Mouse (Mus musculus): ENCODE data around the gene Adam1a. TPM values are rescaled to one million over a fixed set of nuclear protein-coding genes. Genes with fewer than 3 reads are reported as not detected.
A peak's percentile ranks its signal among the peaks of the same experiment; 100 is the strongest.
"Not testable (repeated sequence)": the region's sequence is repeated elsewhere in the genome, so short reads cannot be mapped to it uniquely, and the experiment has no call there.

Adam1a gene
- total RNA-seq, 2 experiments from 2014 or later: 1.8 to 1.9 TPM

- DNase-seq: no peak
- intact Hi-C loops (cut with DNase I): no loop called here
Observed at GRCm38 (mm10) chr5:121566035-121566681, 20.9 kb upstream of the Adam1a start.

DNA sequence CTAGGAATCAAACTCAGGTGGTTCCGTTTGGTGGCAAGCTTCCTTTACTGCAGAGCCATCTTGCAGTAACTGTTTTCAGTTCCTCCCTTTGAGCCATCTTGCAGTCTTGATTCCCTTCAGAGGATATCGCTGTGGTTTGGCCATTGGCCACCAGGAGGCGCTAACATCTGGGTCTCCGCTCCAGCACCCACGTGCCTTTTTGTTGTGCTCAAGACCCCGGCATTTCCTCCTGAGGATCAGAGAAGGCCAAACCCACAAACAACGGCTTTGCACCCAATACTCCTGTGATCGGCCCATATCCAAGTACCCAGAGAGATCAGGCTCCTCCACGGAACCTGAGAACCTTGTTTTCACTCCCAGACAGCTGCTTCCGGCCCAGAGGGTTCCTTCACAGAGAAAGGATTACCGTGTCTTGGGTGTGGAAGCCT lies 19.2 kb upstream of the Adam1a start:
- DNase-seq: peak; percentile 88 to 93
- intact Hi-C loops (cut with DNase I): loop anchor here (1.0 to 2.0 kb wide), 2 partner anchors 18 to 38 kb away; no protein-coding TSS in a partner anchor

GRCm38 (mm10) chr5:121562436-121562835 lies 17.2 kb upstream of the Adam1a start:
- DNase-seq: no peak
- intact Hi-C loops (cut with DNase I): no loop called here

GRCm38 (mm10) chr5:121549196-121549595 lies 3.9 kb upstream of the Adam1a start:
- no peak for DNase-seq
- intact Hi-C loops (cut with DNase I): no loop called here

DNA sequence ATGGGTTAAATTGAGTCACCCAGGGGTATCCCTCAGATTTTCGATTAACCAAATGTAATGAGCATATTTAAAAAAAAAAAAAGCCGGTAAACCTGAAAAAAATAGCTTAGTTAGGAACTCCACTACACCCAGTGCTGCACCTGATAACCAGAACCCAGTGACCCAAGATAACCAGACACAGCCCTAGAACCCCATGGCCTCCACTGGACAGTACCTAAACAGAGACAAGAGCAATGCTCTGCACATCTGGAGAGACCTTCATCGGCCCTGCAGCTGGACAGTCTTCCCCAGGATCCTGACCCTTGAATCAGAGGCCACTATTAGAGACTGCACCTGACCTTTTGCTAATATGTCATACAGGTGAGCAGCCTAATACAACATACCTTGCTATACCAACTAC lies 1.8 kb upstream of the Adam1a start:
- no peak for DNase-seq
- intact Hi-C loops (cut with DNase I): loop anchor here (2.0 kb wide), 1 partner anchor 56 kb away; no protein-coding TSS in a partner anchor

DNA sequence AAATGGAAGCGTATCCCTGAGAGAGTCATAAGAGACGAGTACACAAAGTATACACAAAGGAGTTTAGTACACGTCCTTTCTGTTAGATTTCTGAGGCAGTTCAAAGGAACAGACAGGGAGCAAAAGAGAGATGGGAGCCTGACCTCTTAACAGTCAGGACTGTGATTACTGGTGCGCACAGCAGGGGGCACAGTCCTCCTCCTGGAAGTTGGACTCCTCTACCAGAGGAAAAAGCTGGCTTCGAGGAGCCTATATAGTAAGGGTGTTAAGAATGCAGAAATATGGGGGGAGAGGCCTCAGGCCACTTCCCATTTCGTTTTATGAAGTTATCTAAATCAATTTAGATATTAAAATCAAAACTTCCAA lies 1.2 kb upstream of the Adam1a start:
- intact Hi-C loops (cut with DNase I): loop anchor here (2.0 kb wide), 1 partner anchor 56 kb away; no protein-coding TSS in a partner anchor
- DNase-seq: peak; percentile 35 to 44

GRCm38 (mm10) chr5:121545793-121546529 lies 679 bp upstream of the Adam1a start, which contains the start of gene Mapkapk5:
Gene Mapkapk5, minus strand, starts transcription at chr5:121545905.
- intact Hi-C loops (cut with DNase I): loop anchor here (2.0 kb wide), 1 partner anchor 57 kb away; no protein-coding TSS in a partner anchor
- peak; percentile 99 to 100 for DNase-seq

DNA sequence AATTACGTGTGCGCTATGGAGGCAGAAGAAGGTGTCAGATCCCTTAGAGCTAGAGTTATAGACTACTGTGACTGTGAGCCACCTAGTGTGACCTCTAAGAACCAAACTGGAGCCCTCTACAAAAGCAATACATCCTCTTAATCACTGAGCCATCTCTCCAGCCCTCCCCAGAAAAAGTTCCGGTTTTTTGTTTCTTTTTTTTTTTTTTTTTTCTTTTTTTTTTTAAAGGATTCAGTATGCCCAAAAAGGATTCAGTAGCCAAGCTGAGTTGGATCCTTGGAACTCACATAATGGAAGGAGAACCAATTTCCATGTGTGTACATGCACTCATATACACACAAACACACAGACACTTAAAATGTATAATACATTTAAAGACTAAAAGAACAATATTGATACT lies 1.9 kb downstream of the Adam1a start:
- intact Hi-C loops (cut with DNase I): loop anchor here (5.0 kb wide), 1 partner anchor 91 kb away; the partner anchor contains the start of genes Erp29 and Tmem116
- DNase-seq: no peak

GRCm38 (mm10) chr5:121541235-121541634 lies 4.0 kb downstream of the Adam1a start:
- DNase-seq: no peak
- intact Hi-C loops (cut with DNase I): loop anchor here (5.0 kb wide), 1 partner anchor 89 kb away; the partner anchor contains the start of genes Erp29 and Tmem116

GRCm38 (mm10) chr5:121540066-121540465 lies 5.2 kb downstream of the Adam1a start:
- no peak for DNase-seq
- intact Hi-C loops (cut with DNase I): loop anchor here (5.0 kb wide), 1 partner anchor 88 kb away; the partner anchor contains the start of genes Erp29 and Tmem116

DNA sequence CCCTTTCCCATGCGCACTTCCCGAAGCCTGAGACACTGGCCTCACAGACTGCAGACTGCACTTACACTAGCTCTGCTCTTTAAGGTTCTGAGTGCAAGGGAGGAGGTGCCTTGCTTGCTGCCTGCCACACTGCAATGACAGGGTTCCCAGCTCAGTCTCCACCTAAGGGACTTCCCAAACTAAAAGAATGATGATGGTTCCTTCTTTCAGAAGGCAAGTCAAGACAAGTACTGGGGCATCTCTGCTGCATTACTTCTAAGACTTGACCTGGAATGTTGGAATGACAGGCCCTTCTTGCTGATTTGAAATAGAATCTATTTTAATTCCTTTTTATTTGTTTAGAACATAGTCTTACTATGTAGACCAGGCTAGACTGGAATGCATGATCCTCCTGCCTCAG lies 7.7 kb downstream of the Adam1a start:
- intact Hi-C loops (cut with DNase I): no loop called here
- DNase-seq: no peak

DNA sequence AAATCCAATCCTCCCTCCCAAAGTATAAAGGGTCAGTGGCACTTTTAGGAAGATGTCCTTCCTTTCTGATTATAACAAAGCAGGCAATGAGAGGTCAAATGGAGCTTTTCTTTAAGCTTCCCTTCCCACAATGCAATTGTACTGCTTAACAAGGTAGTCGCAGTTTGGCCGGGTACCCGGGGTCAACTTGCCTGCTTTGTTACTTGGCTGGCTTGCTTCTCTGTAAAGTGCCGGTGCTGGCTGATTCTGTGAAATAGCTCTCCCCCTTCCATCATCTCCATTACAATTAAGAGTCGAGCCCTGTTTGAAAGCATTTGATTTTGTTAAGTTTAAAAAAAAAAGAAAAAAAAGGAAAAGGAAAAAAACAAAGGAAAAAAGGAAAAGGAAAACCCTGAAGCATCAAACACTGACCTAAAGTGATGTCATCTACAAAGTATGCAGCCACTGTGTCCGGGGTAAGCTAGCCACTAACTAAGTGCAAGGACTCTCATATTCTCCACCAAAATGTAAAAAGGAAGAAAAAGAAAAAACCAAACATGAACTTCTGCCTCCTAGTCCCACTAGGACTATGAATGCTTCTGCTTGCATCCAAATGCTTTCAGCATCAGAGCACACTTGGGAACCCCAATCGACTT lies 8.2 kb downstream of the Adam1a start:
- DNase-seq: no peak
- intact Hi-C loops (cut with DNase I): no loop called here

DNA sequence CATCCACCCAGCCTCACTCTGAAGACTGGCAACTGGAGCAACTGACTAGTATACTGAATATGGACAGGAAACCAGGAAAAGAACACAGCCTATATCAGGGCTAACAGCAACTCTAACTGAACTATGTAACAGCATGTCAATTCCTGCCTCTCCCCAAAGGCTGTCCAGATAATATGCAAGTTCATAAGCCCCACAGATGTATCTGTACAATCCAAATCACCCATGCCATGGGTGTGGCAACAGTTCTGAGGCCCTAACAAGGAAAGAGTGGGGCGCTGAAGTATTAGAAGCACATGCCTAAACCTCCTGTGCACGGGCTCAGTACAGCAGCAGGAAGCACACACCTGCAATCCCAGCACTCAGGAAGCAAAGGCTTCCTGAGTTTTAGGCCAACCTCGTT lies 10.2 kb downstream of the Adam1a start:
- no peak for DNase-seq
- intact Hi-C loops (cut with DNase I): no loop called here

DNA sequence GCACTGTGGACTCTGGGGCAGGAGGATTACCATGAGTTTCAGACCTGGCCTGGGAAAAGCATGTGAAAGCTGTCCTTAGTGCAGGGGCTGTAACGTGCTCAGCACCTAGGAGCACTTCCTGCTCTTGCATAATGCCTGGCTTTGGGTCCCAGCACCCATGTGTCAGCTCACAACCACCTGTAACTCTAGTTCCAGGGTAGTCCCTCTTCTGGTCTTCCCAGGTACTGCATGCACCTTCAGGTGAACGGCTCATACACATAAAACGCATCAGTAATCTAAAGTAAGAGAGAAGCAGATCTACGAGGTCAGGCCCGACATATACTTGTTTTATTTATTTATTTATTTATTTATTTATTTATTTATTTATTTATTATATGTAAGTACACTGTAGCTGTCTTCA lies 10.8 kb downstream of the Adam1a start:
- no peak for DNase-seq
- intact Hi-C loops (cut with DNase I): no loop called here

DNA sequence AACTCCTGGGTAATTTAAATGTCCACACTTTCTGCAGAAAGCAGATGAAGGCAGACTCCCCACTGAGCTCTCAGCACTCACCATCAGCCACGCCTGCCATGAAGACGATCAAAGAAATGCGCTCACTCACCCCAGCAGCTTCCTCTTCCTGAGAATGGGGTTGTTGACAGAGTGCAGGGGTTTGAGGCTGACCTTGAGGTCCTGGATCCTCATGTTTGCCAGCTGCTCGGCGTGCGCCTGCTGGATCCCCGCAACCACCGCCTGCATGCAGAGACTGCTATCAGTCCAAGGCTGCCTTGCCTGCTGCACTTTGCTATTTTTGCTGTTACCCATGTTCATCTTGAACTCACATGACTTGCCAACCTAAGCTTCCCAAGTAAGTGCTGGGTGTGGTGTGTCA lies 18.3 kb downstream of the Adam1a start:
- DNase-seq: no peak
- intact Hi-C loops (cut with DNase I): no loop called here

- no peak for DNase-seq
- intact Hi-C loops (cut with DNase I): no loop called here
Observed at GRCm38 (mm10) chr5:121526526-121526925, 18.8 kb downstream of the Adam1a start.

- intact Hi-C loops (cut with DNase I): no loop called here
- DNase-seq: peak in 1 of 2 experiments; percentile 12
Observed at GRCm38 (mm10) chr5:121525774-121526450, 19.4 kb downstream of the Adam1a start.

GRCm38 (mm10) chr5:121519758-121520157 lies 25.5 kb downstream of the Adam1a start:
- intact Hi-C loops (cut with DNase I); DNase-seq: not testable (repeated sequence)

DNA sequence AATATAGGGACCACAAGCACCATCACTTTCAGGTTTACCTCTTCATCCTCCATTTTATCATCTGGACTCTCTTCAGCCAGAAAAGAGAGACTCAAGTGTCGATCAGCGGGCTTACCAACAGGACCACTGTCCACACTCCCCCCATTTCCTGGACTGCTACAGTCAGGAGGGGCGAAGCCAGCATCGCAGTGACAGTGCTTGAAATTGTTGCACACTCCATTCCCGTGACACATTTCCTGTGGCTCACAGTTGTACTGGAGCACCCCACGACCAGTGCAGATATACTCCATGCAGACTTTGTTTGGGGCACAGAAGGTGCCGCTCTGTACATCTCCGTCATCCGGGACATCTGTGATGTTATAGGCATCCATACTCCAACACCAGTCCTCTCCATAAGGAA lies 26.3 kb downstream of the Adam1a start:
- intact Hi-C loops (cut with DNase I): no loop called here
- DNase-seq: no peak

DNA sequence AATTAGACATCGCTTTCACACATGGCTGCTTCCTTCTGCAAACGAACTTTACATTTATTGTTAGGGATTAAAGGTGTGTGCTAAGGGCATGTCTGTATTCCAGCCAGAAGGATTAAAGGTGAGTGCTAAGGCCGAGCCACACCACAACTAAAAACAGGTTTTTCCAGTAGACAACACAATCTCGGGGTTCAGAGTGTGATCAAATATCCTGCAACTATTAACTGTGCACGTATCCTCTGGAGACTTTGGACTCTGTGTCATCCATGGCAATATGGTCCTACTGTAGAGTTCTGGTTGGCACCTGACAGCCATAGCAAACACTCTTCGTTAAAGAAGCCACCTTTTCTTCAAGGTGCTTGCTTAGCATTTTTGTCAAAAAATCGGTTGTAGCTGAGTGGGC lies 35.3 kb downstream of the Adam1a start:
- no peak for DNase-seq
- intact Hi-C loops (cut with DNase I): no loop called here

DNA sequence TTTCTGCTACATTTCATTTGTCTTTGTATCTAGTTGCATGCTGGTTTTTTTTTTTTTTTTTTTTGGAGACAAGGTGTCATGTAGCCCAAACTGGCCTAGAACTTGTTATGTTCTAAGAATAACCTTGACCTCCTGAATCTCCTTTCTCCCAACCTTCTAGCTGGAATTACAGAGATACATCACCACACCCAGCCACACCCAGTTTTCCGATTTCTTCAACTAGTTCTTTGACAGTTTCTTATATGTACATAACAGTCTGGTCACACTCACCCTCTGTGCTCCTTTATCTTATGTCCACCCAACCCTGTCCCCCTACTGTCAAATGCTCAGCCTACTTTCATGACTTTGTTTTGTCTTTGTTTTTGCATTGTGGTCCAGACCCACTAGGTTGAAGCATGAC lies 38.4 kb downstream of the Adam1a start:
- intact Hi-C loops (cut with DNase I): no loop called here
- no peak for DNase-seq
